Mouse (Mus musculus) cerebellum, adult 9-10 months (tissue): ENCODE data around the gene Klhl28.
A peak's percentile ranks its signal among the peaks of the same experiment; 100 is the strongest.

Experiments used
- DNase-seq: peaks from one replicate; pipeline ENCODE4 v3.0.0; 2022

The Klhl28 gene

DNA sequence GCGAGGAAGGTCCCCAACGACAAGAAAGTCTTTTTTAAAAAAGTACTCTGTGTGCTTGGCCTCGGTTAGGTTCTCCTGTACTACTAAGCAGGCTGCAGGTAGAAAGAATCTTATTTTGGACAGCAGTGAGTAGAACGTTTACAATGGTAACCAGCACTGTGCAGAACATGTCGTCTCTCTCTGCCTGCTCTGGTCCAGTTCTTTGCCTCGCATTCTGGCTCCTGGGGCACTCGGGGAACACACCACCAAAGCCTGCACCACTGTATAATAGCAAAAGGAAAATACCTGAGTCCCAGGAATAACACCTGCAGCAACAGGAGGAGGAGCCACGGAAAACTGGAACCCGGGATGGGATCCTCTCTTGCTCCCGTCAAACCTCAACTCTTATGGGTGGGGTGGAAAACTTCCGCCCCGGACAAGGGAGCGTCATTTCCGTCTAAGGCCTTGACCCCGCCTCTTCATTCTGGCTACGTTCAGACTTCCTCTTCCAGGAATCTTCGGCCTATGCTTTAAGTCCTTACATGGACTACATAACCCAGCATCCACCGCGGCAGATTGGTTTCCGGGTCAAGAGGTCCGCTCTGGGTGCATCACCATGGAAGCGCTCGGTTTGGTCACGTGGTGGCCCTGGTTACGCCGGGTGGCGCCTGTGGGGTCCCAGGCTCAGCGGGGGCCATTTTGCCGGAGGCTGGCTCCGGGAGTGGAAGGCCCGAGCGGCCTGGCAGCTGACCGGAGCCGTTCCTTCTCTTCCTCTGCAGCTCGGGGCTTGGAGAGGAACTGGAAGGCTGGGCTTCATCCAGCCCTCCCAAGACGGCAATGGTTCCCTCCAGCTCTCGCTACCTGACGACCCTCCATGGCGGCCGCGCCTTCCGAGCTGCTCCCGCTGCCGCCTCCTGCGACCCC is at the start of gene Klhl28, which contains the start of gene Togaram1:
Klhl28 (minus strand) TSS at position 411 of the 903 bp plus-strand sequence.
Togaram1 (plus strand) TSS at position 681 of the 903 bp plus-strand sequence.
- DNase-seq, result peak; percentile 99

DNA sequence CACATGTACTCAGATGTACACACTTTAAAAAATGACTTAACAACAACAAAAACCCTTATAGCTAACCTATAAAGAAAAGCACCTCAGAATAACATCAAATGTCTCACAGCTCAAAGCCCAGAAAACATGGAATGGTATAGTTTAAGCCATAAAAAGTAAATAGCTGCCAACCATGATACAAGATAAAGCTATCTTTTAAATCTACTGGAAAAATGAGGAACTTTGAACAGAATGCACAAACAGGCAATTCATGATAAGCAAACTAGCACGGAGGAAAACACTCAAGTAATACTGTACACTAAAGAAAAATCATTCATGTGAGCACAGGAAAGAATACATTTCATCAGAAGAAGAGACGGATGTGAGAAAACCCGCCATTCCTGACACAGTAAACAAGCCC is 42.4 kb upstream of the Klhl28 start:
- no peak for DNase-seq

DNA sequence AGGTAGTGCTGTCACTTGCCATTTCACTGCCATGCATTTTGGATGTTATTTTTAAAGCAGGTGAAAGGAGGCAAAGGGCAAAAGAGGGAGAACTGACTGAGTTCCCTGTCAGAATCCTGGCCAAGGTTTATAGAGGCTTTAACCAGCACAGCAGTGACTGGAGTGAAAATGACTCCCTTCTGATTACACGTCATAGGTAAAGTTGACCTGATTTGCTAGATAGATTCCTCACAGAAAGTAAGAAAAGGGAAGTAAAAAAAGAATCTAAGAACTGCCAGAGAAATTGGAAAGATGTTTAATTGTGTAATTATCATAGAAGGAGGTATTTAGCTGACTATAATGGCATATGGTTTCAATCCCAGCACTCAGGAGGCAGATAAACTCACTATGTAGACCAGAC is 12.2 kb upstream of the Klhl28 start:
- DNase-seq, result no peak

DNA sequence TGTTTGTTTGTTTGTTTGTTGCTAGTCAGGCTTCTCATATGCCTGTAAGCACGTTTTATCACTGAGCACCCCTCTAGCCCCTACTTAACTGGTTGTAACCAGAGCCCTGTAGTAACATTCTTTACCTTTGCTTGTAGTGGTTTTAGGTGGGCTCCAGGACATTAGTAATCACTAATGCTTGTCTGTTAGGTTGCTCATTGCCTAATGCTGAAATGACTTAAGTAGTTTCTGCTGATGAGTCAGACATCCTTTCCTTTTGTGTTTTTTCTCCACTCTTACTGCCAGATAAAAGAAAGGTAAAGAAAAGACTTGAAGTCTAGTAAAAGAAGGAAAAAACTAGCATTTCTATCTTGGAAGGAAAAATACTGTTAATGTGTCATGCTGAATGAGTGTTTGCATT is 10.9 kb upstream of the Klhl28 start:
- no peak for DNase-seq

DNA sequence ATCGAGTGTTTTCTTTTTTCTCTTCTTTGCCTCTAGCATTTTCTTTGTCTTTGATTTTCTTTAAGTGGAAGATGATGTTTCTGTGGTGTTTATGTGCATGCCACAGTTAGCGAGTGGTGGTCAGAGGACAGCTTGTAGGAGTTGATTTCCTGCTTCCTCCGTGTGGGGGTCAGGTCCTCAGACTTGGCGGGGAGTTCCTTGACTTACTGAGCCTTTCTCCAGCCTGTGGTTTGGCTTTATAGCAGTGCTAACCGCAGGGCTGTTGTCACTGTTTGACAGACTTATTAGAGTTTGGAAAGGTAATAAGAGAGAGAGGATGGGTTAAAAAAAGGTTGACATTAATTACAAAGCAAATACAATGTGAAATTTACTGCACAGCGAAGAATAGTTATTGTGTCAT is 10.2 kb upstream of the Klhl28 start:
- DNase-seq, result no peak

DNA sequence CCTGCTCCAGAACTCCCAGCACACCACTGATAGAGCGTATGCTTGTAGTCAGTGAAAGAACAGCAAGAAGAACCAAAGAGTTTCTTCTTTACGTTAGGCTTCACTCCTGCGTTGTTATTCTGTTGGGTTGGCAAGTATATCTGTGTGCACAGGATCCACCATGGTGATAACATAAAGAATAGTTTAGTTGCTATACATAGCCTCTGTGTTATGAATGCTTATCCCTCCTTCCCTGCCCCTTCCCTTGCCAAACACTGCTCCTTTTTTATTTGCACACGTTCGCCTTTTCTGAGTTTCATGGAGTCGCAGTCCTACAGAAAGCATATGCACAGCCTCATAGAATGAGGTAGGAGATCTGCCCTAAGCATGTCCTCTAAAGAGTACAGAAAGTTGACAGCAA is 6.7 kb upstream of the Klhl28 start:
- DNase-seq, result no peak

DNA sequence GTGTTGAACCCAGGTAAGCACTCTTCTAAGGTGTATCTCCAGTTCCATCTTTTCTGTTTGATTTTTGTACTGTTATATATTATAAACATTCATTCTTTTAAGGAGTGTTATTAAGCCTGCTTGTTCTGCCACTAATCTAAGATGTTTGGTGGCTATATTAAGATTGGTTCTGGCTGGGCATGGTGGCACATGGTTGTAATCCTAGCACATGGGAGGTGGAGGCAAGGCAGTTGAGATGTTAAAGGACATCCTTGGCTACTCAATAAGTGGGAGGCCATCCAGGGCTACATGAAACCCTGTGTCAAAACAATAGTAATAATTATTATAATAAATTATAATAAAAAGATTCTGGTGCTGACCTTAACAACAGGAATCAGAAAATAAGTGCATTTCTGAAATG is 6.1 kb upstream of the Klhl28 start:
- no peak for DNase-seq

DNA sequence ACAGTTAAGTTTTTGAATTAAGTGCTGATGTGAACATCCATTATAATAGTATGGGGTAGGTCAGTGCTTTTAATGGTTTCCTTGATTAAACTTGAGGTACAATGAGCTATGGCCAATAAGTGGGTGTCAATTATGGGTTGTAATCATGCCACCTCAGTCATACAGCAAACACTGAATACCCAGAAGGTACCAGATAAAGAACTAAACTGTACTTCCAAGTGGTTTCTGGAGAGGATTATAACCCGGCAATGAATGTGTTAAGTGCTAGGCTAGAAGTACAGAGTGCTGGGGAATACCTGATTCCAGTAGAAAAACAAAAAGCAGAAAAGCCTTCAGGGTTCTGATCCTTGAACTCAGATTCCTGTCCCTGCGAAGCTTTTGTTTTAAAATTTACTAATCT is 2.7 kb upstream of the Klhl28 start:
- no peak for DNase-seq

DNA sequence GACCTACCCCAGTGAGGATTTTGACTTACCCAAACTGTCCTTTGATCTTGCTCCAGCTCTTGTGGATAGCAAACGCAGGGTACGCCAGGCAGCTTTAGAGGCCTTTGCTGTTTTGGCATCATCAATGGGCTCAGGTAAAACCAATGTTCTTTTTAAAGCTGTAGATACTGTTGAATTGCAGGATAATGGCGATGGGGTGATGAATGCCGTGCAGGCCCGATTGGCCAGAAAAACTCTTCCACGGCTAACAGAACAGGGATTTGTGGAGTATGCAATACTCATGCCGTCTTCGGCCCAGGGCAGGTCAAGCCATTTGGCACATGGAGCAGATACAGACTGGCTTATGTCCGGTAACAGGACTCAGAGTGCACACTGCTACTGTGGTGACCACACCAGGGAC is 2.1 kb upstream of the Klhl28 start:
- DNase-seq, result peak; percentile 27

DNA sequence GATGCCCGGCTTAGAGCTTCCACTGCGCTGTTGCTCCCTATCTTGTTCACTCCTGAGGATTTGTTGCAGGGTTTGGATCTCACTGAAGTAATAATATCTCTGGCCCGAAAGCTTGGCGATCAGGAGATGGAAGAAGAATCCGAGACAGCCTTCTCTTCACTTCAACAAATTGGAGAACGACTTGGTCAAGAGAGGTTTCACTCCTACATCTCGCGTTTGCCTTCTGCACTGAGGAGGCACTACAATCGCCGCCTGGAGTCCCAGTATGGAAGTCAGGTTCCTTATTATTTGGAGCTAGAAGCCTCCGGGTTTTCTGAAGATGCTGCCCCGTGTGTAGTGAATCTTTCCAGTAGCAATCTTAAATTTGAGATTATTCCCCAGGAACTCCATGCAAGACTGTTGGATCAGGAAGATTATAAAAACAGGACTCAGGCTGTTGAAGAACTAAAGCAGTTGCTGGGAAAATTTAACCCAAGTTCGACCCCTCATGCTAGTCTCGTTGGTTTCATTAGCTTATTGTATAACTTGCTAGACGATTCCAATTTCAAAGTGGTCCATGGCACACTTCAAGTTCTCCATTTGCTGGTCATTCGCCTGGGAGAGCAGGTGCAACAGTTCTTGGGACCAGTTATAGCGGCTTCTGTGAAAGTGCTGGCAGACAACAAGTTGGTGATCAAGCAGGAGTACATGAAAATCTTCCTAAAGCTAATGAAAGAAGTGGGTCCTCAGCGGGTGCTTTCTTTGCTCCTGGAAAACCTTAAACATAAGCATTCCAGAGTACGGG is 1.5 kb upstream of the Klhl28 start:
- peak; percentile 16 for DNase-seq

DNA sequence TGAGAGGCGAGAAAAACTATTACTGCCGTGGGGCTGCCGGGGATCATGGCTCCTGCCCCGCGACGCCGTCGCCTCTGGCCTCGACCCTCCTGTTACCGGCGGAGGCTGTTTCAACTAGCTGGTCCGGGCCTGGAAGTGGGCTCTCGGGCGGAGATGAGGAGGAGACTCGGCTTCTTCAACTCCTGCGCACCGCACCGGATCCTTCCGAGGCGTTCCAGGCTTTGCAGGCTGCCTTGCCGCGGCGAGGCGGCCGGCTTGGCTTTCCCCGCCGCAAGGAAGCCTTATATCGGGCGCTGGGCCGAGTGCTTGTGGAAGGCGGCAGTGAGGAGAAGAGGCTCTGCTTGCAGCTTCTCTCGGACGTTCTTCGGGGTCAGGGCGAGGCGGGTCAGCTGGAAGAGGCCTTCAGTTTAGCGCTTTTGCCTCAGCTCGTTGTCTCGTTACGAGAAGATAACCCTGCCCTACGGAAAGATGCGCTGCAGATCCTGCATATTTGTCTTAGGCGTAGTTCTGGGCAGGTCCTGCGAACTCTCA is 832 bp upstream of the Klhl28 start:
- DNase-seq, result no peak

DNA sequence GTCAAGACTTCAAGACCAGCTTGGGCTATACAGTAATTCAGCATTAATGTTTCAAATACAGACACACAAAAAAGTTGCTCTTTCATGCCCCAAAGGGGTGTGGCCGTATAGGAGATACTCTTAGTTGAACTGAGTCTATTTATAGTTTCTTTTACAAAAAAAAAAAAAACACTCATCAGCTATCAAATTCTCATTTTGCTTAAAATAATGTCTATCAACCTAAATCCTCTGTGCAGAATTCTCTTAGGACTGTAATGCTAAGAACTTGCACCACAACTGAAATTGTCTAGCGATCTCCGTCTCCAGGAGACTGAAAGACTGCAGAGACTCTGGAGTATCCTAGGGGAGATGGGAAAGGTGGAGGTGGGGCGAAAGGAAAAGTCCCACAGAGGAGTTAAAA is 774 bp downstream of the Klhl28 start:
- DNase-seq, result peak; percentile 38

DNA sequence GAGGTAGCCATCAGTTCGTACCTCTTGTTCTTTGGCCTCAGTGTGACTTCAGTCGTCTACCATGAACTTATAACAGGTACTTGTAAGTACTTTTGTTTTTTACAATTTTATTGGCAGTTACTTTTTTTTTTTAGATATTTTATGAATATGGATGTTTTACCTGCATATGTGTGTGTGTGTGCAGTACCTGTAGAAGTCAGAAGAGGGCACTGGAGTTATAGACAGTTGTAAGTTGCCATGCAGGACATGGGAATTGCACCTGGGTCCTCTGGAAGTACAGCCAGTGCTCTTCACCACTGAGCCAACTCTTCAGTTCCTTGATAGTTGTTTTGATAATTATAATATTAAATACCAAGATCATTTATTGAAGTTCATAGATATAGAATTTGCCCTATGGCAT is 27.8 kb downstream of the Klhl28 start:
- DNase-seq, result no peak

DNA sequence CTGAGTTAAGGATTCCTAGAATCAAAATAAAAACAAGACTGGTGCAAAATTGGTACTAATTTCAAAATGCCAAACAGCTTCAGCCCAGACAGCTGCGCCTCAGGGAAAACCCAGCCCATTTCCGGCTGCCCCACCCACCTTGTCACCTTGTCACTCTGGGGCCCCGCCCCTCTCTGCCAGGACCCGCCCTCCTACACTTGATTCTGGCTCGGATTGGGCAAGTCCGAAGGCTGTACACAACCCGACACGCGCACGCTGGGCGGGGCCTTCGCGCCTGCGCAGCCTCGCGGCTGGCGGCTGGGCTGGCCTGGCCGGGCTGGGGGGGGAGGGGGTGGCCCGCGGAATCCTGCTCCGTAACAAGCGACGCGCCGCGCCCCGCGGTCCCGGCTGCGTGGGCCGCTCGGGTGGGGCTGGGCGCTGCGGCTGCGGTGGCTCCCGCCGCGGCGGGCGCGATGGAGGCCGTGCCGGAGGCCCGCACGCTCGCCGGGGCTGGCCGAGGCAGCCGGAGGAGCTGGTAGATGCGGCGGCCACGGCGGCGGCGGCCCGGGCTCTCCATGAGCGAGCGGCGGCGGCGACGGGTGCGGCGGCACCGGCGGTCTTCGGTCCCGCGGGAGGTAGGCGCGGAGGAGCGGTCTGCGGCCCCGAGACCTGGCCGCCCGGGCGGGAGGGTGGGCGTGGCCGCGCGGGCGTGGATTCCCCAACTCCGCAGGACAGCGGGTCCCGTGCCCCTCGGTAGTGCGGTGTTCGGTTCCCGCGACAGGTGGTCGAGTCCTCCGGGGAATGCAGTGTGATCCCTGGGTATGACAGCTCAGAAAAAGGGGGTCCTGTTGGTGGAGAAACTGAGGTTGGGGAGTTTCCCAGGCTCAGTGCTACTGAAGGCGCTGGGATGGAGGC is 47.5 kb downstream of the Klhl28 start, which contains the start of gene Gm527:
Gm527 (plus strand) TSS at position 329 of the 894 bp plus-strand sequence.
- peak; percentile 97 for DNase-seq

DNA sequence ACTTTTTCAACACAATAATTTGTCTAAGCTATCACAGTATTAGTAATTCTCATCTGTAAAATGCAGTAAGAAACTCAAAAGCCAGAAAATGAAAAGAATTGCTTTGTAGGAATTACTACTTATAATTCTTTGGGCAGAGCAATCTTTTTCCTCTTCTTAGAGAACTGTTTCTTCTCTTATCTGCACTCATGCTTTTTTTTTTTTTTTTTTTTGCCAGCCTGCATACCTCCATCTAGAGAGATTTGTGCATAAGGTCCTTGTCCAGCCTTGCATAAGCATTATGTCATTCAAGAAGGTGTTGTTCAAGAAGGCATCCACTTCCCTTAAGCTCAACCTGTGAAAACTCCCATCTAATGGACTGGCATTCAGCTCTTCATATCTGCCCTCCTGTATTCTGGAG is 48.6 kb downstream of the Klhl28 start:
- DNase-seq, result no peak

DNA sequence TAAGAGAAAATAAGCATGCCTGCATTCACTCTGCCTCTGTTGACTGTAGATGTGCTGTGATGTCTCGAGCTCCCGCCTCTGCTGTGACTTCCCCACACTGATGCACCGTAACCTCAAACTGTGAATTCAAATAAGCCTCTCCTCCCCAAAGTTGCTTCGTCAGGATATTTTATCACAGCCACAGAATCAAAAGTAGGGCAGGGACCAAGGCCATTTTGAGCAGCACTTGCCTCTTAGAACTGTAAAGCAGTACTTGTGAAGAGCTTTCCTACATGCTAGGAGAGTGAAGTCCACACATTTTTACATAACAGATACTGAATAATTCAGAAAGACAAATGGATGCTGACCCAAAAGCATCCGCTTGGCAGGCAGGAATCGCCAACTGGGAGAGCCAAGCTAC is 52.3 kb downstream of the Klhl28 start:
- DNase-seq, result no peak

DNA sequence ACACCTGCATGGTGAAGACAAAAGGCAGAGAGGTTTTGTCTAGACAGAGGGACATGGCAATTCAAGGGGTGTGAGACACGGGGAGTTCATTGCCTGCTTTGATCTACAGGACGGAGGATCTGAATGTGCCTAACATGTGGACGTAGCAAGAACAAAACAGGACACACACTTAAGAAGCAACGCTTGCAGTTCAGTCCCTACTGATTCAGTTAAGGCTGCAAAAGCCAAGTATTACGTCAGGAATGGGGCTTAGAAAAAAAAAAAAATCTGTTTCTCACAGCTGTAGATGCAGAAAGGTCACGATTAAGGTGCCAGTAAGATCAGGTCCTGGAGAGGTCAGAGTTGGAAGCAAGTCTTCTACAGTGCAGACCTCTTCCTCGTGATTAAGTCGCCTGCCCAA is 62.1 kb downstream of the Klhl28 start:
- DNase-seq, result no peak

DNA sequence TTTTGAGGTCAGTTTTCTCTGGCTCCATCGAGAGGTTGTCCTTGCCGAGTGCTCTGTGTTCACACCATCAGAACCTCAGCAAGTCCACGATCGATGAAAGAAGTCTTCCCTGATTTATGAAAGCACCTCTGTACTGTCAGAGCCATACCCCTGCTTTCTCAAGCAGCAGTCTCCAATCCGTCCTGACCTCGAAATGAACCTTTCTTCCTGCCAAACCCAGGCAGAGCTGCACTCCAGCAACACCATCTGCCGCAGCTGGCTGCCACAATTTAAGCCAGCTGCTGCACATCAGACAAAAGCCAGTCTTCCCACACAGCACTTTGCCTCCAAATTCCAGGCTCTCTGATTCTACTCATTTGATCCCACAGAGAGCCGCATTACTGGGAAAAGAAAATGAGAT is 62.8 kb downstream of the Klhl28 start:
- no peak for DNase-seq

DNA sequence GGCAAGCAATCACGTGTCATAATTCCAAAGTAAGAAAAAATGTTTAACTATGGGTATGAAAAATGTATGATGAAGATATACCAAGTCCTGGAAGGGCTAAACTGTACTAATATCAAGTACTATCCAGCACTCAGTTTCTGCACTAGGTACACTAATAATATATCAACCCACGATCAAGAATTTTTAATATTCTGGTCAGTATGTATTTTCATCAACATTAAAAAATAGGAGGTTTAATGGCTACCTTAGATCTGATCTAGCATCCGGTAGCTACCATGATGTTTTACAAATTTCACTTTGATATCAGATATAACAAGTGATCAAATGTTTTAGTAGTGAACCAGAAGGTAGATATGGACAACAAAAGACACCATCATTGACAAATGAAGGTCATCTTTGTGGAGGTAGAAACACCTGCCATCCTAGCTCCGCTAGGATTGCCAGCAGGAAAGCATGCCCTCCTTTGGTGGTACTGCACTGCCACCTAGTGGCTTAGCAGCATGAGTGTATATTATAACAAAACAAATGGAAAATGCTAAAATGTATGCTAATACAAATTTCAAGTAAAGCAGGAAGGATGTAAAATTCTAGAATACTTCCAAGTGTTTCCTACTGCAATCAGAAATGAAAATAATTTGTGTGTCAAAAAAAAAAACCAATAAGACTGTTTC is 68.1 kb downstream of the Klhl28 start:
- peak; percentile 46 for DNase-seq
